Mouse (Mus musculus) gastrocnemius, adult 8-10 months (tissue): ENCODE measurements around the gene Zfp759. TPM values are rescaled to one million over a fixed set of nuclear protein-coding genes. Genes with fewer than 3 reads are reported as not detected.

Experiments
- total RNA-seq, 4 experiments: library from RNA; stranded (reverse); gene quantifications; 2 replicates each; pipeline ENCODE4 v1.2.4; 2022

The Zfp759 gene
- total RNA-seq, 4 experiments from 2014 or later = 5.3 to 7.1 (median 5.5) TPM

Other genes starting within 250 kb of the Zfp759 start
- 1 to 10 TPM in 1 of 4 experiments, under 1 TPM in 3; 0.56 to 1.0 (median 0.83) TPM for gene Gm10767, start 216.7 kb upstream of the Zfp759 start, total RNA-seq
- gene Zfp712, start 60.5 kb upstream of the Zfp759 start, total RNA-seq = 1 to 10 TPM in 1 of 4 experiments, under 1 TPM in 3; 0.87 to 1.3 (median 0.95) TPM
- gene Zfp708, start 23.7 kb upstream of the Zfp759 start, total RNA-seq = 1 to 10 TPM; 1.6 to 2.3 (median 1.9) TPM
- gene Gm28557, start 13.1 kb upstream of the Zfp759 start, total RNA-seq = 1 to 10 TPM; 1.0 to 2.2 (median 1.9) TPM
- gene Rslcan18, start 5.4 kb upstream of the Zfp759 start, total RNA-seq = under 1 TPM; 0.40 to 0.68 (median 0.53) TPM
- 1 to 10 TPM; 1.8 to 2.9 (median 2.1) TPM for gene Rsl1, start 51.5 kb downstream of the Zfp759 start, total RNA-seq
- 1 to 10 TPM in 1 of 4 experiments, under 1 TPM in 3; 0.41 to 1.0 (median 0.70) TPM for gene Zfp455, start 72.8 kb downstream of the Zfp759 start, total RNA-seq
- gene Zfp458, start 156.8 kb downstream of the Zfp759 start, total RNA-seq = 1 to 10 TPM in 3 of 4 experiments, under 1 TPM in 1; 0.83 to 1.7 (median 1.2) TPM
- 1 to 10 TPM; 3.9 to 6.5 (median 4.9) TPM for gene Zfp457, start 184.8 kb downstream of the Zfp759 start, total RNA-seq
- gene Zfp595, start 210.9 kb downstream of the Zfp759 start, total RNA-seq = 1 to 10 TPM; 1.3 to 2.0 (median 1.5) TPM
- 1 to 10 TPM in 1 of 4 experiments, under 1 TPM in 2, not detected in 1; 0.78 to 1.0 (median 0.90) TPM for gene Gm28044, start 238.9 kb downstream of the Zfp759 start, total RNA-seq
- gene Zfp953, start 238.9 kb downstream of the Zfp759 start, total RNA-seq = 1 to 10 TPM; 1.0 to 1.3 (median 1.1) TPM